Mouse (Mus musculus): ENCODE results near the gene Rxfp2. TPM values are rescaled to one million over a fixed set of nuclear protein-coding genes. Genes with fewer than 3 reads are reported as not detected.

Rxfp2 gene
- polyA plus RNA-seq, 1 experiment from 2014 or later: not detected

GRCm38 (mm10) chr5:150056056-150056455 lies 37.6 kb downstream of the Rxfp2 start:
- H3K4me3 ChIP-seq (ENCODE audit: low read depth, low read length): no peak overlapping the region
- H3K4me2 ChIP-seq (ENCODE audit: low read depth, low read length): no peak overlapping the region
- ATAC-seq (no peak), DNase-seq (no peak)
- no peak overlapping the region for H3K9ac ChIP-seq (replicated peaks)
- 78% methylated on average over 5 of the region's 5 CpGs for WGBS (ENCODE audit: insufficient replicate concordance)
- H3K27ac ChIP-seq (ENCODE audit: low read depth): no peak overlapping the region
- H3K4me1 ChIP-seq (ENCODE audit: insufficient read depth): no peaks in the 10 kb centered on the region
- H3K36me3 ChIP-seq (replicated peaks; ENCODE audit: insufficient read depth, low read length): no peaks in the 10 kb centered on the region
- TF ChIP-seq CTCF (IDR thresholded peaks at IDR 0.05; ENCODE audit: low read depth) (no peak), EP300 (IDR thresholded peaks at IDR 0.05; ENCODE audit: low read depth) (no peak)
- no peaks in the 10 kb centered on the region for H3K27me3 ChIP-seq (ENCODE audit: insufficient read depth, low read length)
- peaks cover 6% of the 10 kb centered on the region for H3K9me3 ChIP-seq (ENCODE audit: low read length)

- DNase-seq: no peak
- 72% methylated on average over 5 of the region's 5 CpGs for WGBS (ENCODE audit: insufficient replicate concordance)
These were observed 40.4 kb downstream of the Rxfp2 start for GRCm38 (mm10) chr5:150058845-150059244.

GRCm38 (mm10) chr5:150059466-150059865 lies 41.0 kb downstream of the Rxfp2 start:
- Histone ChIP-seq H3K4me1 (ENCODE audit: insufficient read depth) (no peaks in the 10 kb centered on the region), H3K4me2 (ENCODE audit: low read depth, low read length) (no peak overlapping the region), H3K27me3 (ENCODE audit: insufficient read depth, low read length) (no peaks in the 10 kb centered on the region), H3K27ac (ENCODE audit: low read depth) (no peak overlapping the region), H3K9ac (replicated peaks) (no peak overlapping the region), H3K36me3 (replicated peaks; ENCODE audit: insufficient read depth, low read length) (no peaks in the 10 kb centered on the region), H3K4me3 (ENCODE audit: low read depth, low read length) (no peak overlapping the region), H3K9me3 (ENCODE audit: low read length) (peaks cover 6% of the 10 kb centered on the region)
- ATAC-seq (no peak), DNase-seq (no peak)
- WGBS (ENCODE audit: insufficient replicate concordance): 83% methylated on average over 9 of the region's 9 CpGs
- TF ChIP-seq EP300 (IDR thresholded peaks at IDR 0.05; ENCODE audit: low read depth): no peak
- TF ChIP-seq CTCF (IDR thresholded peaks at IDR 0.05; ENCODE audit: low read depth): no peak

More at GRCm38 (mm10) chr5:150058845-150059244, 40.4 kb downstream of the Rxfp2 start:
- no peak for ATAC-seq
- Histone ChIP-seq H3K4me1 (ENCODE audit: insufficient read depth) (no peaks in the 10 kb centered on the region), H3K9me3 (ENCODE audit: low read length) (peaks cover 6% of the 10 kb centered on the region), H3K27ac (ENCODE audit: low read depth) (no peak overlapping the region), H3K4me3 (ENCODE audit: low read depth, low read length) (no peak overlapping the region), H3K27me3 (ENCODE audit: insufficient read depth, low read length) (no peaks in the 10 kb centered on the region), H3K36me3 (replicated peaks; ENCODE audit: insufficient read depth, low read length) (no peaks in the 10 kb centered on the region), H3K4me2 (ENCODE audit: low read depth, low read length) (no peak overlapping the region), H3K9ac (replicated peaks) (no peak overlapping the region)
- TF ChIP-seq EP300 (IDR thresholded peaks at IDR 0.05; ENCODE audit: low read depth) (no peak), CTCF (IDR thresholded peaks at IDR 0.05; ENCODE audit: low read depth) (peak; percentile 30)

- peaks cover 6% of the 10 kb centered on the region for H3K9me3 ChIP-seq (ENCODE audit: low read length)
- TF ChIP-seq EP300 (IDR thresholded peaks at IDR 0.05; ENCODE audit: low read depth) (no peak), CTCF (IDR thresholded peaks at IDR 0.05; ENCODE audit: low read depth) (no peak)
- H3K27ac ChIP-seq (ENCODE audit: low read depth): no peak overlapping the region
- 81% methylated on average over 9 of the region's 9 CpGs for WGBS (ENCODE audit: insufficient replicate concordance)
- ATAC-seq (no peak), DNase-seq (no peak)
- no peak overlapping the region for H3K4me2 ChIP-seq (ENCODE audit: low read depth, low read length)
- no peaks in the 10 kb centered on the region for H3K36me3 ChIP-seq (replicated peaks; ENCODE audit: insufficient read depth, low read length)
- H3K4me1 ChIP-seq (ENCODE audit: insufficient read depth): no peaks in the 10 kb centered on the region
- no peak overlapping the region for H3K9ac ChIP-seq (replicated peaks)
- no peak overlapping the region for H3K4me3 ChIP-seq (ENCODE audit: low read depth, low read length)
- H3K27me3 ChIP-seq (ENCODE audit: insufficient read depth, low read length): no peaks in the 10 kb centered on the region
These were observed 42.6 kb downstream of the Rxfp2 start for GRCm38 (mm10) chr5:150061086-150061485.

- H3K4me3 ChIP-seq (ENCODE audit: low read depth, low read length): no peak overlapping the region
- no peak overlapping the region for H3K27ac ChIP-seq (ENCODE audit: low read depth)
- no peak overlapping the region for H3K4me2 ChIP-seq (ENCODE audit: low read depth, low read length)
- H3K27me3 ChIP-seq (ENCODE audit: insufficient read depth, low read length): no peaks in the 10 kb centered on the region
- no peak for DNase-seq
- TF ChIP-seq CTCF (IDR thresholded peaks at IDR 0.05; ENCODE audit: low read depth): no peak
- no peak for TF ChIP-seq EP300 (IDR thresholded peaks at IDR 0.05; ENCODE audit: low read depth)
- H3K9ac ChIP-seq (replicated peaks): no peak overlapping the region
- H3K36me3 ChIP-seq (replicated peaks; ENCODE audit: insufficient read depth, low read length): no peaks in the 10 kb centered on the region
- ATAC-seq: no peak
- no peaks in the 10 kb centered on the region for H3K4me1 ChIP-seq (ENCODE audit: insufficient read depth)
- 58% methylated on average over 10 of the region's 10 CpGs for WGBS (ENCODE audit: insufficient replicate concordance)
- H3K9me3 ChIP-seq (ENCODE audit: low read length): no peaks in the 10 kb centered on the region; the same call in 1 of the 2 replicates
These were observed 45.8 kb downstream of the Rxfp2 start for GRCm38 (mm10) chr5:150064286-150064685.

DNA sequence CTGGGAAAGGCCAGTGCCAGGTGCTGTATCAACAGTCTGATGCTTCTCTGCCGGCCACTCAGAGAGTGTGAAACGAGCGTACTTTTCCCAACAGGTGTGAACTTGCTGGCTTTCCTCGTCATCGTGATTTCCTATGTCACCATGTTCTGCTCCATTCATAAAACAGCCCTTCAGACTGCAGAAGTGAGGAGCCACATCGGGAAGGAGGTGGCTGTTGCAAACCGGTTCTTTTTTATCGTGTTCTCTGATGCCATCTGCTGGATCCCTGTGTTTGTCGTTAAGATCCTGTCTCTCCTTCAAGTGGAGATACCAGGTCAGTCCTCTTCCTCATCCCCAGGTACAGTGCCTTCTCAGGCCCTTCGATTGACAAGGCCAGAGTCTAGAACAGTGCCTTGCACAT lies 51.6 kb downstream of the Rxfp2 start:
- 16% methylated on average over 10 of the region's 10 CpGs for WGBS (ENCODE audit: insufficient replicate concordance)
- no peaks in the 10 kb centered on the region for H3K9me3 ChIP-seq (ENCODE audit: low read length)
- peak; percentile 24; the same call in 1 of the 2 replicates for TF ChIP-seq CTCF (IDR thresholded peaks at IDR 0.05; ENCODE audit: low read depth)
- no peak for TF ChIP-seq EP300 (IDR thresholded peaks at IDR 0.05; ENCODE audit: low read depth)

DNA sequence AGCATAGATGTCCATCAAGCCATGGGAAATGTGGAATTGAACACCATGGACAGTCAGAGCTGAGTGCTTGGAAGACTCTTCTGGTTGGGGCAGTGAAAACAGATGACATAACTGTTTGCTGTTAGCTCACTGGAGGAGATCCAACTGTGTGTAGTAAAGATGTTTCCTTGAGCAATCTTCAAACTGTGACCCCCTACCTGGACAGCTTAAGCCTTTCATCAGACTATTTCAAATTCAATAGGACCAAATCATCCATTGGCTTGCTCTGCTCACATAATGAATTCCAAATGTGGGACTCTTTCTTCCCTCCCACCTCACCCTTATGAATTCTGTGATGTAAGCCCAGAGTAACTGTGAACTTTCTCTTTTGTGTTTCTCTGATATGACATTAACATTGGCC lies 53.3 kb downstream of the Rxfp2 start:
- H3K4me1 ChIP-seq (ENCODE audit: insufficient read depth): no peaks in the 10 kb centered on the region
- no peak overlapping the region for H3K27ac ChIP-seq (ENCODE audit: low read depth)
- H3K4me3 ChIP-seq (ENCODE audit: low read depth, low read length): no peak overlapping the region
- no peak overlapping the region for H3K4me2 ChIP-seq (ENCODE audit: low read depth, low read length)
- H3K9me3 ChIP-seq (ENCODE audit: low read length): no peaks in the 10 kb centered on the region
- no peak overlapping the region for H3K9ac ChIP-seq (replicated peaks)
- no peaks in the 10 kb centered on the region for H3K36me3 ChIP-seq (replicated peaks; ENCODE audit: insufficient read depth, low read length)
- ATAC-seq (no peak), DNase-seq (no peak)
- H3K27me3 ChIP-seq (ENCODE audit: insufficient read depth, low read length): no peaks in the 10 kb centered on the region
- no peak for TF ChIP-seq CTCF (IDR thresholded peaks at IDR 0.05; ENCODE audit: low read depth)
- TF ChIP-seq EP300 (IDR thresholded peaks at IDR 0.05; ENCODE audit: low read depth): no peak

More for the DNA sequence above, 51.6 kb downstream of the Rxfp2 start:
- Histone ChIP-seq H3K27me3 (ENCODE audit: insufficient read depth, low read length) (no peaks in the 10 kb centered on the region), H3K36me3 (replicated peaks; ENCODE audit: insufficient read depth, low read length) (no peaks in the 10 kb centered on the region), H3K4me2 (ENCODE audit: low read depth, low read length) (no peak overlapping the region), H3K4me1 (ENCODE audit: insufficient read depth) (no peaks in the 10 kb centered on the region), H3K4me3 (ENCODE audit: low read depth, low read length) (no peak overlapping the region), H3K27ac (ENCODE audit: low read depth) (no peak overlapping the region), H3K9ac (replicated peaks) (no peak overlapping the region)
- ATAC-seq (no peak), DNase-seq (no peak)

Measured in liver, postnatal 0 days (tissue).